Mouse (Mus musculus) liver, embryonic 11.5 days (tissue): ENCODE measurements around the gene Tasp1. TPM values are rescaled to one million over a fixed set of nuclear protein-coding genes. Genes with fewer than 3 reads are reported as not detected.
"Not testable (repeated sequence)": the region's sequence is repeated elsewhere in the genome, so short reads cannot be mapped to it uniquely, and the experiment has no call there.

Experiments
- ATAC-seq: fragments of 200-750 bp; cut with Nextera tagmentation; replicated peaks from 2 replicates; pipeline ENCODE4 v1.8.0; 2017; ENCODE audit warnings: moderate number of reproducible peaks, mild to moderate bottlenecking, moderate TSS enrichment, moderate library complexity; ENCODE audit not compliant: low FRiP score
- DNase-seq: peaks from one replicate; pipeline ENCODE4 v3.0.0-alpha.2; 2017; ENCODE audit warnings: low spot score
- H3K27ac ChIP-seq: fragments of 300-500 bp; sonication (generic); 2 replicates; pipeline ENCODE4 v1.5.1; 2014; ENCODE audit warnings: mild to moderate bottlenecking, low read depth, low read length, control low read depth
- H3K27me3 ChIP-seq: fragments of 300-500 bp; sonication (generic); replicated peaks from 2 replicates; pipeline ENCODE4 v1.6.1; 2014; ENCODE audit warnings: low read length, mixed read lengths; ENCODE audit not compliant: control insufficient read depth, insufficient read depth
- H3K36me3 ChIP-seq: fragments of 300-500 bp; sonication (generic); 2 replicates; pipeline ENCODE4 v1.6.1; 2014; ENCODE audit warnings: mild to moderate bottlenecking, low read length, moderate library complexity, mixed read lengths; ENCODE audit not compliant: control insufficient read depth, insufficient read depth
- H3K4me1 ChIP-seq: fragments of 300-500 bp; sonication (generic); replicated peaks from 2 replicates; pipeline ENCODE4 v1.6.1; 2014; ENCODE audit warnings: low read length, mixed read lengths; ENCODE audit not compliant: control insufficient read depth, insufficient read depth
- H3K4me2 ChIP-seq: fragments of 300-500 bp; sonication (generic); 2 replicates; pipeline ENCODE4 v1.6.1; 2014; ENCODE audit warnings: mild to moderate bottlenecking, control low read depth, moderate library complexity
- H3K4me3 ChIP-seq: fragments of 300-500 bp; sonication (generic); 2 replicates; pipeline ENCODE4 v1.5.1; 2014; ENCODE audit warnings: low read depth, low read length, control low read depth
- H3K9ac ChIP-seq: fragments of 300-500 bp; sonication (generic); 2 replicates; pipeline ENCODE4 v1.6.1; 2014; ENCODE audit warnings: low read depth, low read length, control low read depth
- H3K9me3 ChIP-seq: fragments of 300-500 bp; sonication (generic); 2 replicates; pipeline ENCODE4 v1.6.1; 2016; ENCODE audit warnings: low read length, inconsistent platforms, mixed read lengths; ENCODE audit not compliant: control insufficient read depth
- WGBS: fragments of 180-500 bp; shearing (Covaris S2); extraction: QIAGEN DNeasy Blood & Tissue Kit; methylation state at CpG from one replicate; pipeline ENCODE4 v1.1.7; 2014; 5-methylcytosine and 5-hydroxymethylcytosine counted together
- polyA plus RNA-seq: library from polyadenylated mRNA; unstranded; fragments of >200 nt; fragmentation: Nextera tagmentation; extraction: Ambion mirVana; gene quantifications from 2 replicates; pipeline ENCODE4 v1.2.1, GENCODE M21; 2014

Gene Tasp1
- polyA plus RNA-seq, 1 experiment from 2014 or later = 26.3 TPM

- Histone ChIP-seq H3K9ac (no peak overlapping the region), H3K4me3 (no peak overlapping the region), H3K4me1 (no peaks in the 10 kb centered on the region), H3K4me2 (no peak overlapping the region), H3K9me3 (no peaks in the 10 kb centered on the region), H3K27me3 (no peaks in the 10 kb centered on the region), H3K36me3 (no peaks in the 10 kb centered on the region), H3K27ac (no peak overlapping the region)
- 0 out of 2 replicates have a peak, but pooled peaks have one; percentile 26 for ATAC-seq
- DNase-seq = no peak
Observed at GRCm38 (mm10) chr2:140036854-140037253, 29.8 kb downstream of the Tasp1 start.

GRCm38 (mm10) chr2:140024937-140025336, 41.7 kb downstream of the Tasp1 start:
- Histone ChIP-seq H3K9ac (no peak overlapping the region), H3K4me2 (no peak overlapping the region), H3K27me3 (no peaks in the 10 kb centered on the region), H3K4me3 (no peak overlapping the region), H3K27ac (no peak overlapping the region), H3K4me1 (no peaks in the 10 kb centered on the region), H3K36me3 (no peaks in the 10 kb centered on the region; the same call in 1 of the 2 replicates), H3K9me3 (no peaks in the 10 kb centered on the region)
- ATAC-seq = no peak
- no peak for DNase-seq
- 76% methylated on average over 4 of the region's 4 CpGs for WGBS

- Histone ChIP-seq H3K9me3 (no peaks in the 10 kb centered on the region), H3K4me3 (no peak overlapping the region), H3K27me3 (no peaks in the 10 kb centered on the region), H3K27ac (no peak overlapping the region), H3K4me1 (no peaks in the 10 kb centered on the region), H3K9ac (no peak overlapping the region), H3K36me3 (no peaks in the 10 kb centered on the region; the same call in 1 of the 2 replicates), H3K4me2 (no peak overlapping the region)
- DNase-seq = no peak
- 87% methylated on average over 3 of the region's 3 CpGs for WGBS
- ATAC-seq = no peak
Observed at GRCm38 (mm10) chr2:140007406-140007805, 59.2 kb downstream of the Tasp1 start.

GRCm38 (mm10) chr2:139998170-139998569, 68.4 kb downstream of the Tasp1 start:
- H3K4me3 ChIP-seq = no peak overlapping the region
- H3K27ac ChIP-seq = no peak overlapping the region
- no peak for DNase-seq
- H3K9ac ChIP-seq = no peak overlapping the region
- no peaks in the 10 kb centered on the region for H3K4me1 ChIP-seq
- no peak for ATAC-seq
- no peak overlapping the region for H3K4me2 ChIP-seq
- no peaks in the 10 kb centered on the region for H3K27me3 ChIP-seq
- H3K9me3 ChIP-seq = no peaks in the 10 kb centered on the region
- 89% methylated on average over 2 of the region's 2 CpGs for WGBS
- H3K36me3 ChIP-seq = no peaks in the 10 kb centered on the region

- not testable (repeated sequence) for DNase-seq, H3K27me3 ChIP-seq, H3K9me3 ChIP-seq, ATAC-seq, H3K4me3 ChIP-seq, H3K9ac ChIP-seq, H3K36me3 ChIP-seq, H3K4me2 ChIP-seq, H3K4me1 ChIP-seq, H3K27ac ChIP-seq
- 85% methylated on average over 1 of the region's 1 CpGs for WGBS
Observed at GRCm38 (mm10) chr2:139989907-139990306, 76.7 kb downstream of the Tasp1 start.

GRCm38 (mm10) chr2:139967451-139967850, 99.2 kb downstream of the Tasp1 start:
- Histone ChIP-seq H3K36me3 (no peaks in the 10 kb centered on the region), H3K4me1 (no peaks in the 10 kb centered on the region), H3K9me3 (no peaks in the 10 kb centered on the region), H3K27ac (no peak overlapping the region), H3K4me2 (no peak overlapping the region), H3K27me3 (no peaks in the 10 kb centered on the region), H3K4me3 (no peak overlapping the region), H3K9ac (no peak overlapping the region)
- no peak for DNase-seq
- 75% methylated on average over 2 of the region's 2 CpGs for whole genome bisulfite sequencing
- ATAC-seq = no peak

GRCm38 (mm10) chr2:139966288-139966687, 100.3 kb downstream of the Tasp1 start:
- ATAC-seq = no peak
- H3K36me3 ChIP-seq = no peaks in the 10 kb centered on the region
- H3K27me3 ChIP-seq = no peaks in the 10 kb centered on the region
- no peak overlapping the region for H3K4me3 ChIP-seq
- no peaks in the 10 kb centered on the region for H3K4me1 ChIP-seq
- no peaks in the 10 kb centered on the region for H3K9me3 ChIP-seq
- 62% methylated on average over 3 of the region's 3 CpGs for WGBS
- H3K9ac ChIP-seq = no peak overlapping the region
- H3K27ac ChIP-seq = no peak overlapping the region
- DNase-seq = peak; percentile 32
- H3K4me2 ChIP-seq = no peak overlapping the region

- H3K9me3 ChIP-seq = no peaks in the 10 kb centered on the region
- no peaks in the 10 kb centered on the region for H3K36me3 ChIP-seq
- H3K27ac ChIP-seq = no peak overlapping the region
- DNase-seq (no peak), ATAC-seq (no peak)
- H3K4me1 ChIP-seq = no peaks in the 10 kb centered on the region
- H3K9ac ChIP-seq = no peak overlapping the region
- WGBS = 64% methylated on average over 1 of the region's 1 CpGs
- H3K27me3 ChIP-seq = no peaks in the 10 kb centered on the region
- no peak overlapping the region for H3K4me3 ChIP-seq
- H3K4me2 ChIP-seq = no peak overlapping the region
Observed at GRCm38 (mm10) chr2:139948843-139949242, 117.8 kb downstream of the Tasp1 start.

GRCm38 (mm10) chr2:139937581-139937980, 129.0 kb downstream of the Tasp1 start:
- Histone ChIP-seq H3K4me3 (no peak overlapping the region), H3K9me3 (no peaks in the 10 kb centered on the region), H3K4me2 (no peak overlapping the region), H3K9ac (no peak overlapping the region), H3K36me3 (no peaks in the 10 kb centered on the region), H3K27ac (no peak overlapping the region), H3K4me1 (no peaks in the 10 kb centered on the region), H3K27me3 (no peaks in the 10 kb centered on the region)
- DNase-seq = no peak
- WGBS = 89% methylated on average over 2 of the region's 2 CpGs
- no peak for ATAC-seq
